Mouse (Mus musculus): ENCODE measurements around the gene Hectd4.

- TF ChIP-seq GATA1 (IDR thresholded peaks at IDR 0.05; ENCODE audit: borderline replicate concordance, low read length) (no peak), FLI1 (IDR thresholded peaks at IDR 0.05; ENCODE audit: low read length) (no peak)
These were observed 4.8 kb downstream of the Hectd4 start for GRCm38 (mm10) chr5:121224856-121225255.

All from megakaryocyte, embryonic 14.5 days (primary cell).